Mouse (Mus musculus) MEL (cell line): ENCODE measurements around the gene Pacsin1. TPM values are rescaled to one million over a fixed set of nuclear protein-coding genes. Genes with fewer than 3 reads are reported as not detected.
A peak's percentile ranks its signal among the peaks of the same experiment; 100 is the strongest.

ENCODE experiments used
- DNase-seq: peaks from one replicate; pipeline ENCODE4 v3.0.0; 2011; ENCODE audit warnings: low read depth, low spot score
- H3K27ac ChIP-seq: 2 replicates; pipeline ENCODE4 v1.5.1; 2012; ENCODE audit warnings: low read depth, mild to moderate bottlenecking, control low read depth, low read length, moderate library complexity; ENCODE audit not compliant: control insufficient read depth
- H3K27me3 ChIP-seq, 2 experiments: fragments of 150-350 bp in 1 of 2; sonication (generic) in 1 of 2; 2 replicates each; pipeline ENCODE4 v1.6.1; 2012; ENCODE audit warnings: low read length in 2 of 2, mild to moderate bottlenecking in 2 of 2, improper control_type of control experiment in 1 of 2, moderate library complexity in 1 of 2; ENCODE audit not compliant: insufficient read depth in 2 of 2, control insufficient read depth in 1 of 2
- H3K36me3 ChIP-seq, 2 experiments: 2 replicates each; pipeline ENCODE4 v1.6.1; 2012 to 2014; ENCODE audit warnings: low read length in 2 of 2, improper control_type of control experiment in 1 of 2, inconsistent platforms in 1 of 2, mild to moderate bottlenecking in 1 of 2; ENCODE audit not compliant: insufficient read depth in 2 of 2, control insufficient read depth in 1 of 2
- H3K4me1 ChIP-seq, 2 experiments: fragments of 150-350 bp in 1 of 2; sonication (generic) in 1 of 2; 2 replicates each; pipeline ENCODE4 v1.6.1; 2012; ENCODE audit warnings: low read length in 2 of 2, improper control_type of control experiment in 1 of 2, mild to moderate bottlenecking in 1 of 2; ENCODE audit not compliant: insufficient read depth in 2 of 2, control insufficient read depth in 1 of 2
- H3K4me3 ChIP-seq, 2 experiments: fragments of 150-350 bp in 1 of 2; sonication (generic) in 1 of 2; 2 replicates each; pipeline ENCODE4 v1.5.1; 2012; ENCODE audit warnings: low read depth in 2 of 2, low read length in 2 of 2, mild to moderate bottlenecking in 2 of 2, moderate library complexity in 2 of 2, control low read depth in 1 of 2, improper control_type of control experiment in 1 of 2; ENCODE audit not compliant: control insufficient read depth in 1 of 2, insufficient read depth in 1 of 2
- H3K79me2 ChIP-seq: 2 replicates; pipeline ENCODE4 v1.6.1; 2012; ENCODE audit warnings: mild to moderate bottlenecking, low read length, moderate library complexity; ENCODE audit not compliant: control insufficient read depth, poor library complexity, insufficient read depth
- H3K9ac ChIP-seq: 2 replicates; pipeline ENCODE4 v1.6.1; 2012; ENCODE audit warnings: low read depth, mild to moderate bottlenecking, control low read depth, low read length, moderate library complexity; ENCODE audit not compliant: control insufficient read depth, poor library complexity, severe bottlenecking
- H3K9me3 ChIP-seq: fragments of 150-350 bp; sonication (generic); replicated peaks from 2 replicates; pipeline ENCODE4 v1.6.1; 2012; ENCODE audit warnings: mild to moderate bottlenecking, low read length, improper control_type of control experiment, moderate library complexity; ENCODE audit not compliant: insufficient read depth
- BHLHE40 ChIP-seq: IDR thresholded peaks from 2 replicates; pipeline ENCODE4 v1.6.1; 2012; ENCODE audit warnings: low read depth, mild to moderate bottlenecking, inconsistent platforms, low read length, improper control_type of control experiment, borderline replicate concordance
- CHD1 ChIP-seq: IDR thresholded peaks from 2 replicates; pipeline ENCODE4 v1.6.1; 2012; ENCODE audit warnings: low read depth, mild to moderate bottlenecking, inconsistent platforms, low read length, improper control_type of control experiment
- CTCF ChIP-seq, 3 experiments: IDR thresholded peaks in 2 of 3; conservative IDR thresholded peaks in 1 of 3; 2 replicates each; pipeline ENCODE4 v1.5.1; 2011 to 2012; ENCODE audit warnings: low read length in 3 of 3, low read depth in 2 of 3, mild to moderate bottlenecking in 2 of 3, improper control_type of control experiment in 1 of 3, inconsistent platforms in 1 of 3, mixed read lengths in 1 of 3, moderate library complexity in 1 of 3; ENCODE audit not compliant: control insufficient read depth in 1 of 3, insufficient read depth in 1 of 3, poor library complexity in 1 of 3, severe bottlenecking in 1 of 3
- ELF1 ChIP-seq: IDR thresholded peaks from 2 replicates; pipeline ENCODE4 v1.6.1; 2014; ENCODE audit warnings: low read depth, mild to moderate bottlenecking, inconsistent platforms, low read length, improper control_type of control experiment, moderate library complexity
- EP300 ChIP-seq, 2 experiments: IDR thresholded peaks; 2 replicates each; pipeline ENCODE4 v1.6.1; 2011; ENCODE audit warnings: improper control_type of control experiment in 2 of 2, low read length in 2 of 2, low read depth in 1 of 2, mild to moderate bottlenecking in 1 of 2
- ETS1 ChIP-seq: IDR thresholded peaks from 2 replicates; pipeline ENCODE4 v1.6.1; 2012; ENCODE audit warnings: low read depth, mild to moderate bottlenecking, inconsistent platforms, low read length, improper control_type of control experiment, moderate library complexity
- GATA1 ChIP-seq: IDR thresholded peaks from 2 replicates; pipeline ENCODE4 v1.6.1; 2011; ENCODE audit warnings: low read depth, low read length, improper control_type of control experiment
- KAT2A ChIP-seq: conservative IDR thresholded peaks from 2 replicates; pipeline ENCODE4 v1.6.1; 2012; ENCODE audit warnings: low read depth, low read length, improper control_type of control experiment, inconsistent platforms
- MAX ChIP-seq: IDR thresholded peaks from 2 replicates; pipeline ENCODE4 v1.6.1; 2011; ENCODE audit warnings: low read length, improper control_type of control experiment
- MEF2A ChIP-seq: IDR thresholded peaks from 2 replicates; pipeline ENCODE4 v1.6.1; 2014; ENCODE audit warnings: low read depth, mild to moderate bottlenecking, inconsistent platforms, low read length, improper control_type of control experiment; ENCODE audit not compliant: poor library complexity, insufficient replicate concordance, severe bottlenecking; ENCODE audit errors: extremely low read depth
- MYB ChIP-seq: IDR thresholded peaks from 2 replicates; pipeline ENCODE4 v1.6.1; 2011; ENCODE audit warnings: mild to moderate bottlenecking, low read depth, low read length, improper control_type of control experiment
- NELFE ChIP-seq: IDR thresholded peaks from 2 replicates; pipeline ENCODE4 v1.6.1; 2011; ENCODE audit warnings: low read depth, low read length, improper control_type of control experiment
- POLR2AphosphoS2 ChIP-seq: IDR thresholded peaks from 2 replicates; pipeline ENCODE4 v1.6.1; 2011; ENCODE audit warnings: low read length, improper control_type of control experiment
- RCOR1 ChIP-seq: IDR thresholded peaks from 2 replicates; pipeline ENCODE4 v1.6.1; 2012; ENCODE audit warnings: low read depth, mild to moderate bottlenecking, inconsistent platforms, low read length, improper control_type of control experiment
- SIN3A ChIP-seq: IDR thresholded peaks from 2 replicates; pipeline ENCODE4 v1.6.1; 2012; ENCODE audit warnings: low read length, improper control_type of control experiment, inconsistent platforms
- SMC3 ChIP-seq: IDR thresholded peaks from 2 replicates; pipeline ENCODE4 v1.6.1; 2011; ENCODE audit warnings: low read depth, low read length, improper control_type of control experiment
- TAL1 ChIP-seq: IDR thresholded peaks from 2 replicates; pipeline ENCODE4 v1.6.1; 2012; ENCODE audit warnings: mild to moderate bottlenecking, inconsistent platforms, low read length, moderate library complexity, mixed read lengths
- TBP ChIP-seq: IDR thresholded peaks from 2 replicates; pipeline ENCODE4 v1.8.0; 2011; ENCODE audit warnings: low read depth, low read length, improper control_type of control experiment
- USF1 ChIP-seq: IDR thresholded peaks from 2 replicates; pipeline ENCODE4 v1.6.1; 2014; ENCODE audit warnings: low read depth, mild to moderate bottlenecking, inconsistent platforms, low read length, improper control_type of control experiment, moderate library complexity
- ZKSCAN1 ChIP-seq: IDR thresholded peaks from 2 replicates; pipeline ENCODE4 v1.6.1; 2012; ENCODE audit warnings: low read depth, mild to moderate bottlenecking, inconsistent platforms, low read length, improper control_type of control experiment, moderate library complexity
- ZMIZ1 ChIP-seq: IDR thresholded peaks from 2 replicates; pipeline ENCODE4 v1.6.1; 2012; ENCODE audit warnings: low read depth, mild to moderate bottlenecking, inconsistent platforms, low read length, improper control_type of control experiment, moderate library complexity
- ZNF384 ChIP-seq: IDR thresholded peaks from 2 replicates; pipeline ENCODE4 v1.6.1; 2012; ENCODE audit warnings: low read depth, mild to moderate bottlenecking, inconsistent platforms, low read length, improper control_type of control experiment
- polyA plus RNA-seq, 2 experiments: library from polyadenylated mRNA; stranded (reverse) in 1 of 2; unstranded in 1 of 2; fragments of >175 nt in 1 of 2; fragments of >200 nt in 1 of 2; gene quantifications; 2 replicates each; pipeline versions ENCODE4 v1.2.1 to v1.2.4; 2012; ENCODE audit warnings: low replicate concordance in 2 of 2, low read depth in 1 of 2; ENCODE audit not compliant: insufficient read length in 2 of 2, insufficient read depth in 1 of 2, missing spikeins in 1 of 2
- total RNA-seq: library from RNA; depleted of rRNA; stranded (reverse); fragments of 300-350 nt; gene quantifications from 2 replicates; pipeline ENCODE4 v1.2.3, GENCODE M21; 2012

Gene Pacsin1
- total and polyA plus RNA-seq, 3 experiments, result 0.17 TPM; not detected in 2

- peak overlapping the region; percentile 14; the same call in 1 of the 2 replicates for H3K27ac ChIP-seq
- TF ChIP-seq ELF1 (no peak), USF1 (no peak), MAX (no peak), CTCF (IDR thresholded peaks at IDR 0.05 in 2 of 3, conservative IDR thresholded peaks at IDR 0.05 in 1 of 3; ENCODE audit: control insufficient read depth in 1 of 3, insufficient read depth in 1 of 3, low read depth in 2 of 3, low read length in 3 of 3, poor library complexity in 1 of 3, severe bottlenecking in 1 of 3) (no peak), ETS1 (no peak), ZNF384 (no peak), TBP (no peak), TAL1 (no peak), POLR2AphosphoS2 (no peak), CHD1 (no peak), GATA1 (peak; percentile 44; the same call in 1 of the 2 replicates), KAT2A (no peak), SMC3 (no peak), RCOR1 (0 out of 2 replicates have a peak, but pooled peaks have one; percentile 12), MEF2A (no peak), MYB (no peak)
- TF ChIP-seq, all 39 proteins: peak for 2
- no peak overlapping the region for H3K9ac ChIP-seq
- H3K79me2 ChIP-seq, result peaks cover 80% of the 10 kb centered on the region
- peaks cover 11 to 24% of the 10 kb centered on the region in 2 experiments for H3K4me1 ChIP-seq
- H3K27me3 ChIP-seq, result no peaks in the 10 kb centered on the region
- peak; percentile 51 for DNase-seq
- no peaks in the 10 kb centered on the region for H3K9me3 ChIP-seq
- H3K36me3 ChIP-seq, result peaks cover 0 to 17% of the 10 kb centered on the region in 2 experiments
- H3K4me3 ChIP-seq, result no peak overlapping the region
These were observed 43.8 kb upstream of the Pacsin1 start for GRCm38 (mm10) chr17:27611519-27611884.

DNA sequence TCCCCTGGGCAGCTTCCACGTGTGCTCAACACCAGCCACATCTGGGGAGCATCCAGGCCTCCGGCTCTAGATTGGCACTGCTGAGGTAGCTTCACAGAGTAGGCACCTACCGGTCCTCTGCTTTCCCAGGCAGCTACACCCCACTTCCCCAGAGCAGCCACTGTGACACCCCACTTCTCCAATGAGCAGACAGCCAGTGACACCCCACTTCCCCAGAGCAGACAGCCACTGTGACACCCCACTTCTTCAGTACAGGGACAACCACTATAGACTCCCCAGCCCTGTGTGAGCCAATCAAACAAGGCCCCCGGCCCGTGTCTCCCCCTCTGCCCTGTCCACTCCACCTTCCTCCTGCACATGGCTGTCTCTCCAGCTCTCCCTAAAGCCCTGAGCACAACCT is 43.3 kb upstream of the Pacsin1 start:
- Histone ChIP-seq H3K36me3 (peaks cover 0 to 17% of the 10 kb centered on the region in 2 experiments), H3K9ac (no peak overlapping the region), H3K79me2 (peaks cover 81% of the 10 kb centered on the region), H3K9me3 (no peaks in the 10 kb centered on the region), H3K4me3 (no peak overlapping the region), H3K27me3 (no peaks in the 10 kb centered on the region), H3K4me1 (peaks cover 11 to 24% of the 10 kb centered on the region in 2 experiments)
- DNase-seq, result peak; percentile 47
- no peak for TF ChIP-seq ZMIZ1
- no peak for TF ChIP-seq MEF2A
- no peak for TF ChIP-seq ZNF384
- no peak for TF ChIP-seq SIN3A
- TF ChIP-seq ZKSCAN1, result no peak
- no peak for TF ChIP-seq NELFE
- no peak for TF ChIP-seq EP300 (IDR thresholded peaks at IDR 0.05; ENCODE audit: low read depth in 1 of 2, low read length in 2 of 2)
- TF ChIP-seq USF1, result no peak
- no peak for TF ChIP-seq ETS1
- no peak for TF ChIP-seq BHLHE40
- TF ChIP-seq, all 39 proteins: peak for 0
- H3K27ac ChIP-seq, result 0 out of 2 replicates have a peak overlapping the region, but pooled peaks have one; percentile 1
